Mouse (Mus musculus) forebrain, embryonic 14.5 days (tissue): ENCODE measurements at regions not wholly inside any gene's neighbourhood (a gene's known extent, or its start where the extent isn't known, plus 50 kb on each side); places are given as distances from the start of the nearest gene placed in this dataset.
"Not testable (repeated sequence)": the region's sequence is repeated elsewhere in the genome, so short reads cannot be mapped to it uniquely, and the experiment has no call there.

Source experiments
- ATAC-seq: fragments of 200-750 bp; cut with Nextera tagmentation; 2 replicates; pipeline ENCODE4 v1.8.0; 2017; ENCODE audit warnings: mild to moderate bottlenecking, moderate library complexity
- DNase-seq: peaks from one replicate; pipeline ENCODE4 v3.0.0-alpha.2; 2015; ENCODE audit warnings: low spot score
- H3K27ac ChIP-seq: fragments of 300-500 bp; sonication (generic); 2 replicates; pipeline ENCODE4 v1.5.1; 2014; ENCODE audit warnings: low read depth, mild to moderate bottlenecking, control low read depth, low read length, moderate library complexity
- H3K27me3 ChIP-seq: fragments of 300-500 bp; sonication (generic); replicated peaks from 2 replicates; pipeline ENCODE4 v1.6.1; 2014; ENCODE audit warnings: low read length, control low read depth, mixed read lengths; ENCODE audit not compliant: control insufficient read depth, insufficient read depth
- H3K36me3 ChIP-seq: fragments of 300-500 bp; sonication (generic); 2 replicates; pipeline ENCODE4 v1.6.1; 2014; ENCODE audit warnings: low read length, control low read depth; ENCODE audit not compliant: control insufficient read depth, insufficient read depth
- H3K4me1 ChIP-seq: fragments of 300-500 bp; sonication (generic); 2 replicates; pipeline ENCODE4 v1.6.1; 2014; ENCODE audit warnings: antibody characterized with exemption, low read length, control low read depth; ENCODE audit not compliant: control insufficient read depth, insufficient read depth
- H3K4me2 ChIP-seq: fragments of 300-500 bp; sonication (generic); 2 replicates; pipeline ENCODE4 v1.6.1; 2014; ENCODE audit warnings: mild to moderate bottlenecking, control low read depth, low read length
- H3K4me3 ChIP-seq: fragments of 300-500 bp; sonication (generic); 2 replicates; pipeline ENCODE4 v1.5.1; 2014; ENCODE audit warnings: low read depth, low read length, control low read depth
- H3K9ac ChIP-seq: fragments of 300-500 bp; sonication (generic); 2 replicates; pipeline ENCODE4 v1.6.1; 2014; ENCODE audit warnings: mild to moderate bottlenecking, low read length, control low read depth, moderate library complexity
- H3K9me3 ChIP-seq: fragments of 300-500 bp; sonication (generic); replicated peaks from 2 replicates; pipeline ENCODE4 v1.6.1; 2016; ENCODE audit warnings: low read length, control low read depth, mixed read lengths; ENCODE audit not compliant: control insufficient read depth
- WGBS: fragments of 180-500 bp; shearing (Covaris S2); extraction: QIAGEN DNeasy Blood & Tissue Kit; methylation state at CpG from one replicate; pipeline ENCODE4 v1.1.7; 2014; 5-methylcytosine and 5-hydroxymethylcytosine counted together

GRCm38 (mm10) chr7:73243591-73244355 is 131.5 kb upstream of the Rgma start:
- Histone ChIP-seq H3K9ac (no peak overlapping the region), H3K27me3 (no peaks in the 10 kb centered on the region), H3K9me3 (no peaks in the 10 kb centered on the region), H3K4me3 (no peak overlapping the region), H3K36me3 (no peaks in the 10 kb centered on the region), H3K4me1 (no peaks in the 10 kb centered on the region), H3K27ac (no peak overlapping the region), H3K4me2 (no peak overlapping the region)
- no peak for DNase-seq
- 45% methylated on average over 9 of the region's 9 CpGs for WGBS
- no peak for ATAC-seq

DNA sequence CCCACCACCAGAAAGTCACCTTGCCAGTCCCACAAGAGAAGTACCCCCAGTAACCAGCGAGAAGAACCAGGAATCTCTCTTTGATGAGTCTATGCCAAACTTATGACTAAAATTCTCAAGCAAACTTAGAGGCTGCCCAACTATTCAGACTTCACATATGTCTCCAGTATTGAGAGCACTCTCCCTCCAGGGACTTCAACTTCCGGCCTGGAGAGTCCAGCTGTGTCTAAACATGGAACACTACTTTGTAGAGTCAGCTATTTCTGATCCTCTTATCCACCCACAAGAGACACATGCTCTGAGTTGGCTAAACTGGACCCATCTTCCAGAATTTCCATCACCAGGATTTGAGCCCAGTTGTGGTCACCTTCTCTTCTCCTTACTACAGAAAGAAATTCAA is 129.9 kb upstream of the Rgma start:
- Histone ChIP-seq H3K27me3 (no peaks in the 10 kb centered on the region), H3K36me3 (no peaks in the 10 kb centered on the region), H3K27ac (no peak overlapping the region), H3K4me2 (no peak overlapping the region), H3K4me1 (no peaks in the 10 kb centered on the region), H3K9me3 (no peaks in the 10 kb centered on the region), H3K4me3 (no peak overlapping the region), H3K9ac (no peak overlapping the region)
- 97% methylated on average over 2 of the region's 2 CpGs for WGBS
- no peak for ATAC-seq
- DNase-seq: no peak

DNA sequence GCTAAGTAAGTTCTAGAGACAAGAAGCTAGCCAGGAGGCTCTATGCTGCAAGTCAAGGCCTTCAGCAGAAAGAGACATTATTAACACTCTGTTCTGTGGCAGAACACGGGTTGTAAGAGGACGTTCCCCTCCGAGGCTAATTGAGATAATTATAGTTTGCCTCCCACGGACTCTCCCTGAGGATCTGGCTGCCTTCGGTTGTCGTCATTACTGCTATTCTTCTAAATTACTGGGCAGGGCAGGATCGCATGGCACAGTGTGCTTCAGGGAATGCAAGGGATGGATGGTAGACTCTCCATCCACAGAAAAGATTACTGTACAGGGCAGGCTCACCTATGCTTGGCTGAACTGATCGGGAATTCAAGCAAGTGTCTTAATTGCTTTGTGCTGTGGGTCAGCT is 124.7 kb upstream of the Rgma start:
- ATAC-seq (peak; percentile 61; the same call in 1 of the 2 replicates), DNase-seq (peak; percentile 52)
- H3K27ac ChIP-seq: no peak overlapping the region
- H3K9ac ChIP-seq: no peak overlapping the region
- H3K4me2 ChIP-seq: no peak overlapping the region
- H3K9me3 ChIP-seq: no peaks in the 10 kb centered on the region
- 19% methylated on average over 8 of the region's 8 CpGs for WGBS
- no peaks in the 10 kb centered on the region for H3K4me1 ChIP-seq
- no peaks in the 10 kb centered on the region for H3K27me3 ChIP-seq
- H3K36me3 ChIP-seq: no peaks in the 10 kb centered on the region
- no peak overlapping the region for H3K4me3 ChIP-seq

DNA sequence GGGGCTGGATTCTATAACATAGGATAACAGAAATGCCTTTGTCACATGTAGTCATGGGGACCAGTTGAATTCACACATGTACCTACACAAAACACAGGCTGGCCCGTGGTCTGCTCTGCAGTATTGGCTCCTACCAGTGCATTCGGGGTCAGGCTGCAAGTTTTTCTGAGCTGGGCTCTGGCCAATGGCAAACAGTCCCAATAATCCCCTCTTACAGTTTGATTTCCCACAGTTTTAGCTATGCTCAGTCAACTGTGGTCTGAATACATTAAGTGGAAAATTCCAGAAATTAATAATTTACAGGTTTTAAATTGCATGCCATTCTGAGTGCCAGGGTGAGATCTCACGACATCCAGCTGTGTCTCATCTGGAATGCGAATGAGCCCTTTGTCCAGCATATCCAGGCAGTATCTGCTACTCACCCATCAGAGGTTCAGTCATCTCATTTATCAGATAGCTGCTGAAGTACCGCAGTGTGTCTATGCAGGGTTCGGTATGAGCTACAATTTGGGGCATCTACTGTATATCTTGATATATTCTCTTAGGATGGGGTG is 124.0 kb upstream of the Rgma start:
- no peak for DNase-seq
- no peaks in the 10 kb centered on the region for H3K36me3 ChIP-seq
- ATAC-seq: no peak
- H3K4me3 ChIP-seq: no peak overlapping the region
- 81% methylated on average over 6 of the region's 6 CpGs for WGBS
- no peaks in the 10 kb centered on the region for H3K9me3 ChIP-seq
- H3K9ac ChIP-seq: no peak overlapping the region
- H3K27me3 ChIP-seq: no peaks in the 10 kb centered on the region
- no peak overlapping the region for H3K27ac ChIP-seq
- H3K4me1 ChIP-seq: no peaks in the 10 kb centered on the region
- no peak overlapping the region for H3K4me2 ChIP-seq

- H3K9me3 ChIP-seq, H3K9ac ChIP-seq, DNase-seq, ATAC-seq, H3K4me2 ChIP-seq, H3K27ac ChIP-seq, H3K4me1 ChIP-seq, H3K36me3 ChIP-seq, H3K27me3 ChIP-seq, H3K4me3 ChIP-seq: not testable (repeated sequence)
- 84% methylated on average over 6 of the region's 7 CpGs for WGBS
These were observed 120.3 kb upstream of the Rgma start for GRCm38 (mm10) chr7:73254972-73255371.

GRCm38 (mm10) chr7:73260140-73260539 is 115.2 kb upstream of the Rgma start:
- Histone ChIP-seq H3K27ac (no peak overlapping the region), H3K9ac (no peak overlapping the region), H3K4me2 (no peak overlapping the region), H3K4me1 (no peaks in the 10 kb centered on the region), H3K27me3 (no peaks in the 10 kb centered on the region), H3K36me3 (no peaks in the 10 kb centered on the region), H3K9me3 (no peaks in the 10 kb centered on the region), H3K4me3 (no peak overlapping the region)
- ATAC-seq: no peak
- DNase-seq: no peak
- WGBS: 91% methylated on average over 4 of the region's 4 CpGs

DNA sequence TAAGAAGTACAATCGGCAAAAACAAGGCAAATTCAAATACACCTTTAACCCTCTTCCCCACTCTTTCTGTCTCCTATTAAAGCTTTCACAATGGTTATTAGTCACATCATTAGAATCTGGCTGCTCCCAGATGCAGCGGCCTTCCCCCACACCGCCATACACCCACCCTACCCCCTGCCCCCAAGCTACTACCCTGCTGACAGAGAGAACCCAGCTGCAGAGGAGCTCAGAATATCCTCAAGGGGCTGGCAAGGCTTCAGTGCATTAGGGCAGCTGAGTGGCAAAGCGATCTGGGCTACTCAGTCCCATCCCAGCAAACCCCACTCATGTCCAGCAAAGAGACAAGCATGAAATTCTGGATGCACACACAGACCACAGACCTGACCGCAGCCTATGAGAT is 113.6 kb upstream of the Rgma start:
- Histone ChIP-seq H3K4me3 (no peak overlapping the region), H3K27me3 (no peaks in the 10 kb centered on the region), H3K4me2 (no peak overlapping the region), H3K4me1 (no peaks in the 10 kb centered on the region), H3K27ac (no peak overlapping the region), H3K9ac (no peak overlapping the region), H3K36me3 (no peaks in the 10 kb centered on the region), H3K9me3 (no peaks in the 10 kb centered on the region)
- WGBS: 66% methylated on average over 5 of the region's 5 CpGs
- ATAC-seq: 0 out of 2 replicates have a peak, but pooled peaks have one; percentile 10
- DNase-seq: no peak

DNA sequence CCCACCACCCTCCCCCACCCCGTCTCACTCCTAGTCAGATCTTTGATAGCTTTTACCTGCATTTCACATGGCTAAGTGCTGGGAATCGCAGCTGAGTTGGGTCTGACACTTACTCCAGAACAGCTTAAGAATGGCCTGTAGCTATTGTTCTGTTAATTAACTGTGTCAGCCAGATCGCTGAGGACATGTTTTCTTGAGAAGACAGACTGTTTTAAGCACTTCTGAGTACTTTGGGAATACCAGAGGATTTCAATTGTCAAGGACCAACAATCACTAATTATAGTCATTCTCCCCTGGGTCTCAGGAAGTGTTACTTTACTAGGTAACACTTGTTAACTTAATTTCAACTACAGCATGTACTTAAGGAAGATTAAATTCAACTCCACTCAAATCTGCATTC is 112.8 kb upstream of the Rgma start:
- Histone ChIP-seq H3K36me3 (no peaks in the 10 kb centered on the region), H3K9ac (no peak overlapping the region), H3K27me3 (no peaks in the 10 kb centered on the region), H3K9me3 (no peaks in the 10 kb centered on the region), H3K4me3 (no peak overlapping the region), H3K27ac (no peak overlapping the region), H3K4me1 (no peaks in the 10 kb centered on the region), H3K4me2 (no peak overlapping the region)
- peak; percentile 28 for DNase-seq
- ATAC-seq: peak; percentile 44
- WGBS: 23% methylated on average over 3 of the region's 3 CpGs

- DNase-seq (no peak), ATAC-seq (no peak)
- WGBS: 98% methylated on average over 3 of the region's 3 CpGs
- no peaks in the 10 kb centered on the region for H3K9me3 ChIP-seq
- no peak overlapping the region for H3K27ac ChIP-seq
- H3K27me3 ChIP-seq: no peaks in the 10 kb centered on the region
- no peak overlapping the region for H3K4me2 ChIP-seq
- H3K36me3 ChIP-seq: no peaks in the 10 kb centered on the region
- no peak overlapping the region for H3K4me3 ChIP-seq
- H3K9ac ChIP-seq: no peak overlapping the region
- no peaks in the 10 kb centered on the region for H3K4me1 ChIP-seq
These were observed 105.7 kb upstream of the Rgma start for GRCm38 (mm10) chr7:73269626-73270025.
